Mouse (Mus musculus) gastrocnemius, adult 8-10 months (tissue): ENCODE results near the gene Kctd14. TPM values are rescaled to one million over a fixed set of nuclear protein-coding genes. Genes with fewer than 3 reads are reported as not detected.

Experiments used
- DNase-seq, 2 experiments: peaks; one replicate each; pipeline ENCODE4 v3.0.0; 2022; ENCODE audit warnings: low spot score in 2 of 2
- total RNA-seq, 4 experiments: library from RNA; stranded (reverse); gene quantifications; 2 replicates each; pipeline ENCODE4 v1.2.4; 2022

Kctd14 gene
- total RNA-seq, 4 experiments from 2014 or later, result 0.17 TPM; not detected in 3

- DNase-seq, result no peak
Observed at GRCm38 (mm10) chr7:97438986-97439385, 12.1 kb upstream of the Kctd14 start.

DNA sequence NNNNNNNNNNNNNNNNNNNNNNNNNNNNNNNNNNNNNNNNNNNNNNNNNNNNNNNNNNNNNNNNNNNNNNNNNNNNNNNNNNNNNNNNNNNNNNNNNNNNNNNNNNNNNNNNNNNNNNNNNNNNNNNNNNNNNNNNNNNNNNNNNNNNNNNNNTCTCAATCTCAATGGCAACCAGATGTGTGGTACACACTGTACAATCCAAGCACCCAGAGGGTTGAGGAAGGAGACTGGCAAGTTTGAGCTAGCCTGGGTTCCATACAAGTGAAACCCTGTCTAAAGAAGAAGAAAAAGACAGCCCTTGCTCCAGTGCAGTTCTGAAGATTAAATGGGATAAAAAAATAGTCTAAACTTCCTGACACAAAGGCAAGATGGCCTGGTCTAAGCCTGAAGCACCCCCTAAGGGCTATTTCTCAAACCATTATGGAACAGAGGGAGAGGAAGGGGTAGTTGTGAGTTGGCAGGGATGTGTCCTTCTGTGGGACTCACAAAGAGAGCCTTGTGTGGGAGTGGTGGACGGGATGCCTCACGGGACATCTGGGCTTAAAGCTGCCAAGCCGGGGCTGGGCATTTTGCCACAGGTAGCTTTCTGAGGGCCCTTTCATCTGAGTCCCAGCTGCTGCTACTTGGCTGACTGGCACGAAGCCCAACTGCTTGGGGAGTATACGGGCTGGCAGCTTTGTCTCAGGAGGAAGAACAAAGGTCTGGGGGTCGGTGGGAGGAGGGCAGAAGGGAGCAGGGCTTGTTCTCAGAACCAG is 4.8 kb upstream of the Kctd14 start:
- DNase-seq, result peak; percentile 9 to 48

- DNase-seq, result no peak
Observed at GRCm38 (mm10) chr7:97447050-97447531, 4.0 kb upstream of the Kctd14 start.

DNA sequence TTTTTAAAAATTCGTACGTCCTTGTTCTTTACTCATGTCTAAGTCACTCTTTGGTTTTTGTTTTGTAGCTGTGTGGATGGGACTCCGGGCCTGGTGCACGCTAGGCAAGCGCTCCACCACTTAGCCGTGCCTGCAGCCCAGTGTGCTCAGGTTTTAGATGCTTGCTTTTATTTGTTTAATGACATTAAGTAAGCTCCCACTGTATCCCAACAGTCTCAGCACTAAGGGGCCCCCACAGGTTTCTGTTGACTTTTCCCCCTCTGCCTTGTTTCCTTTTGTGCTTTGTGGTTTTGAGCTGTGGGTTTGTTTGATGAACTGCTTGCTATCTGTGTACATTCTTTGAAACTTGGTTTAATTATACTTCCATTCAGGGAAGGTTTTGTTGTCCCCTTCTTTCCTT is 1.1 kb downstream of the Kctd14 start:
- no peak for DNase-seq

DNA sequence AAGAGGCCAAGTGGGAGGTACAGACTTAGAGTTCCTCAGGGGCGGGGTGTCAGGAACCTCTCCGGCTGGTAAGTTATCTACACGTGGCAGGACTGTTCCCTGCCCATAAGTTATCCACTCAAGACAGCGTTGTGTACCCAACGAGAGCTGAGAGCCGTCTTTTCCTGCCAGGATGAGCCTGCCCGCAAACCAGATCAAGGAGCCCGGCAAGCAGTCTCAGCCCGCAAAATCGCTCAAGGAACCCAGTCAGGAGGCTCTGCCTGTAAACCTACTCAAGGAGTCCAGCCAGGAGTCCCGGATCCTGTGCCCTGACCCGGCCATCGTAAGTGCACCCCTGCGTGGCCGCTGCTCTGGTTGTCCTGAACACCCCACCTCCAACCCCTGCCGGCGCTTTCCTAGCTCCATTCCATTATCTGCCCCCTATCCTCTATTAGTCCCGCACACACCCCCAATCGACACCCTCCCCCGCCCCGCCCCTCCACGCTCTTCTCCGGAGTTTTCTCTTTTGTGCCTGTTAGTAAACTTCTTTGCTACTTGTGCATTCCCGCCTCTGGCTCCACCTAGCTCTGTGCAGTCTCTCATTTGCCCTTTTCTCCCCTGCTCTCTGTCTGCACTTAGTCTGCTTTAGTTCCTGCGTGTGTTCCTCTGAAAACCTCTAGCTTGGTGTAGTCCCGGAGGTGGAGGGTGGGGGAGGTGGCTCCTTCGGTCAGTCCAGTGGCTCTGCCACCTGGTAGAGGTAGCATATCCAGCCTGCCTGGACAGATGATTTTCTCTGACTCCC is 2.2 kb downstream of the Kctd14 start:
- no peak for DNase-seq

DNA sequence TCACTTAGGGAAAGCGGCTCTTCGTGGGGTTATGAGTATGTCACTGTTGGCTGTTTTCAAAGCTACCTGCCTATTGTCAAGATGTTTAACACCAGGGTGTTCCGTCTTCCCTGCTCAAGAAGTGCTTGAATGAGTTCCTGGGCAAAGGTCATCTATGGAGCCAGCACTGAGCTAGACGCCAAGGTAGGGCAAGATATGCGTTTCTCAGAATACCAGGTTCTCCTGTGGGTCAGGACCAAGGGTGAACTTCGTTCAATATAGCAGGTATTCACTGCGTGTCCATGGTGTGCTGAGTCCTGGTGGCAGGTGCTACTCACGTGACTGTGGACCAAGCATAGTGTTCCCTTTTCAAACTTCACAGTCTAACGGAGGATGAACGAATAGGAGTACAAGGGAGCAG is 3.7 kb downstream of the Kctd14 start:
- no peak for DNase-seq

- no peak for DNase-seq
Observed at GRCm38 (mm10) chr7:97455577-97455976, 4.5 kb downstream of the Kctd14 start.

GRCm38 (mm10) chr7:97473001-97473400 is 21.9 kb downstream of the Kctd14 start:
- no peak for DNase-seq

- no peak for DNase-seq
Observed at GRCm38 (mm10) chr7:97479349-97479748, 28.2 kb downstream of the Kctd14 start.

- DNase-seq, result no peak
Observed at GRCm38 (mm10) chr7:97480290-97480689, 29.2 kb downstream of the Kctd14 start.

- peak; percentile 83 to 89 for DNase-seq
Observed at GRCm38 (mm10) chr7:97480821-97481339, 29.8 kb downstream of the Kctd14 start, which contains the start of gene Ints4. Gene Ints4 (plus strand): TSS chr7:97480956.

- no peak for DNase-seq
Observed at GRCm38 (mm10) chr7:97483378-97483777, 32.3 kb downstream of the Kctd14 start.

GRCm38 (mm10) chr7:97491157-97491556 is 40.0 kb downstream of the Kctd14 start:
- DNase-seq, result no peak

DNA sequence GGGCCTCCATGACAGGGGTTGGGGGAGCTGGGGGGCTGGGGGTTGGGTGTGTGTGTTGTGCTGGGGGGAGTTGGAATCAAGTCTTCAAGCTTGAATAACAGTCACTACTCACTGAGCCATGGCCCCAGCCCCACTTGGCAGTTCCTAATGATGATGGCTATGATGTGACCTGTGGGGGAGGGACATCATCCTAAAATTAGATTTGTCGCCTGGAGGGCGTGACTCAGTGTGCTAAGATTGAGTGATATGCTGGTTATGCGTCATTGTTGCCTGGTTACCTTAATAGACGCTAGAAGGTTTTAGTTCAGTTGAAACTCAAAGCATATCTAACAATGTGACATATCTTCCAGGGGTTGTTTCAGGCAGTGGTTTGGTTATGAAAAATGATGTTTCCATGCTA is 41.3 kb downstream of the Kctd14 start:
- peak; percentile 13 to 28 for DNase-seq

GRCm38 (mm10) chr7:97495052-97495451 is 43.9 kb downstream of the Kctd14 start:
- no peak for DNase-seq

DNA sequence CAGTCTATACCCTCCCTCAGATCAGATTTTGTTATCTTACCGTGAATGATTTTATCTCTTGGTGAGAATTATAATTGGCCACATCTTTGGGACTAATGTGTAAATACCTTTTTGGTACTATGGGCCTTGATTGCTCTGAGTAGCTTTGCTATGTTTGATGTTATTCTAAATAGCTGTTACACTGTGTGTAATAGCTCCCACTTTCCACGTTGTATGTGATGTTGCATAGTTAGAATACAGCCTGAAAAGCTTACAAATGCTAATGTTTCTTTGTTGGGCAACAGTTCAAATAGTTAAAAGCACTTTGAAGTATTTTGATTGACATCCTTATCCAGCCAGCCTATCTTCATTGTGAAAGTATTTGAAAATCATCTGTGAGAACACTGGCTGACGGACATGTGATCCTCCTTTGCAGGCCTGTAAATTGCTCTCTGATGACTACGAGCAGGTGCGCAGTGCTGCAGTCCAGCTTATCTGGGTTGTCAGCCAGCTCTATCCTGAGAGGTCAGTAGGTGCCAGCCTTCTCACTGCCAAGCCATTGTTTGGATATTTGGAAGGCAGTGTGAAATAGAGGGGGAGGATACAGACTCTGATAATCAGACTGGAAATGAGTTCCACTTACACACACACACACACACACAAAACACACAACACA is 49.6 kb downstream of the Kctd14 start:
- peak in 1 of 2 experiments; percentile 31 for DNase-seq

Other genes starting within 250 kb of the Kctd14 start
- gene Usp35, start 119.3 kb upstream of the Kctd14 start, total RNA-seq, result 1 to 10 TPM in 1 of 4 experiments, under 1 TPM in 3; 0.56 to 1.2 (median 0.80) TPM
- gene Kctd21, start 119.0 kb upstream of the Kctd14 start, total RNA-seq, result 1 to 10 TPM; 3.3 to 4.1 (median 3.9) TPM
- 1 to 10 TPM; 1.9 to 3.9 (median 3.6) TPM for gene Alg8, start 79.7 kb upstream of the Kctd14 start, total RNA-seq
- gene Ndufc2, start 51.3 kb upstream of the Kctd14 start, total RNA-seq, result 100 to 1,000 TPM; 261 to 279 (median 268) TPM
- 10 to 100 TPM in 3 of 4 experiments, 1 to 10 TPM in 1; 9.5 to 19.3 (median 15.2) TPM for gene Thrsp, start 33.6 kb upstream of the Kctd14 start, total RNA-seq
- gene Ints4, start 29.6 kb downstream of the Kctd14 start, total RNA-seq, result 10 to 100 TPM; 24.8 to 29.8 (median 25.7) TPM
- 100 to 1,000 TPM; 117 to 148 (median 134) TPM for gene Aamdc, start 128.2 kb downstream of the Kctd14 start, total RNA-seq
- gene Rsf1, start 128.6 kb downstream of the Kctd14 start, total RNA-seq, result 10 to 100 TPM; 13.6 to 16.2 (median 14.5) TPM
- gene Clns1a, start 245.3 kb downstream of the Kctd14 start, total RNA-seq, result 10 to 100 TPM; 30.6 to 32.6 (median 31.4) TPM